ENCODE assay signal across 35 mouse cellular contexts in genomic region chr1:134522325-134522724, GRCm38 (mm10). TPM values are rescaled to one million over a fixed set of nuclear protein-coding genes. Genes with fewer than 3 reads are reported as not detected.
DNase-seq lines count a peak whose midpoint lies in the region; ATAC-seq and TF ChIP-seq lines count a peak whose summit lies in the region.
"Had no signal": no experiment of that assay in that cellular context is flagged by ENCODE, and none has a peak within 500 bp of the region (broad histone marks: within the 10 kb centered on the region; RNA-seq: fewer than 3 reads in every experiment).

No protein-coding gene starts in this region.

- no peak for ATAC-seq in liver, embryonic 13.5 days (ENCODE audit: low read depth)
- no peak for ATAC-seq in liver, embryonic 12.5 days
- ATAC-seq in liver, postnatal 0 days, result no peak
- no peak for ATAC-seq in stomach, postnatal 0 days (ENCODE audit: low FRiP score, low TSS enrichment)
- ATAC-seq: activated CD4-positive, CD25-positive, alpha-beta regulatory T cell, adult 4 months; forebrain, embryonic 15.5 days had no signal

- H3K79me2 ChIP-seq in MEL (ENCODE audit: control insufficient read depth, insufficient read depth, low read length, poor library complexity), result no peaks in the 10 kb centered on the region

- no peak for TF ChIP-seq RAD21 in MEL (IDR thresholded peaks at IDR 0.05; ENCODE audit: low read depth, low read length)

- H3K36me3 ChIP-seq in liver, embryonic 13.5 days, result no peaks in the 10 kb centered on the region
- no peaks in the 10 kb centered on the region for H3K36me3 ChIP-seq in liver, embryonic 12.5 days
- peaks cover 0 to 27% of the 10 kb centered on the region in 2 experiments; a peak in 2 of 4 replicates for H3K36me3 ChIP-seq in MEL (ENCODE audit: control insufficient read depth in 1 of 2, insufficient read depth in 2 of 2, low read length in 2 of 2)
- H3K36me3 ChIP-seq in liver, postnatal 0 days (replicated peaks; ENCODE audit: insufficient read depth, low read length), result no peaks in the 10 kb centered on the region
- H3K36me3 ChIP-seq in stomach, postnatal 0 days (ENCODE audit: control insufficient read depth, insufficient read depth, low read length), result no peaks in the 10 kb centered on the region
- H3K36me3 ChIP-seq: forebrain, embryonic 15.5 days; G1E; heart, embryonic 13.5 days; hindbrain, embryonic 12.5 days had no signal

- TF ChIP-seq CTCF in MEL (IDR thresholded peaks at IDR 0.05 in 2 of 3, conservative IDR thresholded peaks at IDR 0.05 in 1 of 3; ENCODE audit: control insufficient read depth in 1 of 3, insufficient read depth in 1 of 3, low read depth in 2 of 3, low read length in 3 of 3, poor library complexity in 1 of 3, severe bottlenecking in 1 of 3), result no peak
- no peak for TF ChIP-seq CTCF in liver, postnatal 0 days (IDR thresholded peaks at IDR 0.05; ENCODE audit: low read depth)
- TF ChIP-seq CTCF in stomach, postnatal 0 days (IDR thresholded peaks at IDR 0.05; ENCODE audit: low read depth), result no peak

- DNase-seq in liver, embryonic 13.5 days, result no peak
- peak; percentile 33 for DNase-seq in MEL (ENCODE audit: low read depth, low spot score)
- DNase-seq in liver, postnatal 0 days, result peak; percentile 41
- peak; percentile 32 for DNase-seq in stomach, postnatal 0 days (ENCODE audit: low spot score)
- no peak for DNase-seq in layer of hippocampus, adult 18-20 months (ENCODE audit: low spot score in 2 of 2)
- no peak for DNase-seq in heart, adult 11 months
- DNase-seq: adrenal gland, adult 8-10 months; B cell, adult 2 months; cerebellum, adult 2 months; gastrocnemius, postnatal 14 days; heart, adult 2 months; heart, postnatal 14 days; kidney, adult 18-20 months; lung, postnatal 14 days; midbrain, embryonic 14.5 days; right cerebral cortex, postnatal 14 days; spleen, adult 18-20 months; thymus, adult 18-20 months; thymus, postnatal 36 days had no signal

- TF ChIP-seq EP300 in MEL (IDR thresholded peaks at IDR 0.05; ENCODE audit: low read depth in 1 of 2, low read length in 2 of 2), result no peak
- TF ChIP-seq EP300 in liver, postnatal 0 days (IDR thresholded peaks at IDR 0.05; ENCODE audit: low read depth), result no peak
- no peak for TF ChIP-seq EP300 in stomach, postnatal 0 days (optimal IDR thresholded peaks at IDR 0.05)

- no peak overlapping the region for H3K4me2 ChIP-seq in liver, embryonic 13.5 days
- no peak overlapping the region for H3K4me2 ChIP-seq in liver, embryonic 12.5 days
- no peak overlapping the region for H3K4me2 ChIP-seq in liver, postnatal 0 days (ENCODE audit: low read depth, low read length)
- no peak overlapping the region for H3K4me2 ChIP-seq in stomach, postnatal 0 days (replicated peaks; ENCODE audit: low read depth)
- H3K4me2 ChIP-seq: forebrain, embryonic 15.5 days; heart, embryonic 13.5 days; hindbrain, embryonic 12.5 days had no signal

- 0 out of 2 replicates have a peak overlapping the region, but pooled peaks have one; percentile 11 for H3K9ac ChIP-seq in liver, embryonic 13.5 days
- H3K9ac ChIP-seq in liver, embryonic 12.5 days, result no peak overlapping the region
- H3K9ac ChIP-seq in MEL (ENCODE audit: control insufficient read depth, low read depth, low read length, poor library complexity, severe bottlenecking), result no peak overlapping the region
- H3K9ac ChIP-seq in liver, postnatal 0 days (replicated peaks), result no peak overlapping the region
- H3K9ac ChIP-seq in stomach, postnatal 0 days (ENCODE audit: low read length), result no peak overlapping the region
- H3K9ac ChIP-seq: forebrain, embryonic 15.5 days; heart, embryonic 13.5 days; hindbrain, embryonic 12.5 days; liver, embryonic 14.5 days had no signal

- no peak for TF ChIP-seq POLR2A in MEL (IDR thresholded peaks at IDR 0.05; ENCODE audit: control insufficient read depth in 1 of 2, insufficient read depth in 1 of 2, low read depth in 1 of 2, low read length in 2 of 2, poor library complexity in 1 of 2)

- H3K27me3 ChIP-seq in liver, embryonic 13.5 days, result no peaks in the 10 kb centered on the region
- no peaks in the 10 kb centered on the region for H3K27me3 ChIP-seq in liver, embryonic 12.5 days (replicated peaks)
- no peaks in the 10 kb centered on the region for H3K27me3 ChIP-seq in MEL (ENCODE audit: control insufficient read depth in 1 of 2, insufficient read depth in 2 of 2, low read length in 2 of 2)
- H3K27me3 ChIP-seq in liver, postnatal 0 days (ENCODE audit: insufficient read depth, low read length), result no peaks in the 10 kb centered on the region
- no peaks in the 10 kb centered on the region for H3K27me3 ChIP-seq in stomach, postnatal 0 days (ENCODE audit: control insufficient read depth, insufficient read depth, low read length)
- H3K27me3 ChIP-seq: CH12.LX; forebrain, embryonic 15.5 days; heart, embryonic 13.5 days; hindbrain, embryonic 12.5 days had no signal

- peaks cover 59% of the 10 kb centered on the region for H3K4me1 ChIP-seq in liver, embryonic 13.5 days (replicated peaks)
- peaks cover 64% of the 10 kb centered on the region for H3K4me1 ChIP-seq in liver, embryonic 12.5 days
- peaks cover 29 to 36% of the 10 kb centered on the region in 2 experiments for H3K4me1 ChIP-seq in MEL (ENCODE audit: control insufficient read depth in 1 of 2, insufficient read depth in 2 of 2, low read length in 2 of 2)
- peaks cover 15% of the 10 kb centered on the region for H3K4me1 ChIP-seq in liver, postnatal 0 days (ENCODE audit: insufficient read depth)
- no peaks in the 10 kb centered on the region for H3K4me1 ChIP-seq in stomach, postnatal 0 days (replicated peaks; ENCODE audit: control insufficient read depth, insufficient read depth)
- H3K4me1 ChIP-seq: forebrain, embryonic 15.5 days; hindbrain, embryonic 12.5 days had no signal

- peak overlapping the region; percentile 24; the same call in 1 of the 2 replicates for H3K27ac ChIP-seq in liver, embryonic 13.5 days
- no peak overlapping the region for H3K27ac ChIP-seq in liver, embryonic 12.5 days
- no peak overlapping the region for H3K27ac ChIP-seq in MEL (ENCODE audit: control insufficient read depth, low read depth, low read length)
- no peak overlapping the region; the same call in 1 of the 2 replicates for H3K27ac ChIP-seq in liver, postnatal 0 days (ENCODE audit: low read depth)
- 0 out of 2 replicates have a peak overlapping the region, but pooled peaks have one; percentile 41 for H3K27ac ChIP-seq in stomach, postnatal 0 days (replicated peaks)
- H3K27ac ChIP-seq: forebrain, embryonic 15.5 days; heart, adult 2 months; heart, embryonic 13.5 days; hindbrain, embryonic 12.5 days; kidney, postnatal 0 days; left cerebral cortex, adult 2 months; liver, embryonic 14.5 days had no signal

- H3K9me3 ChIP-seq in liver, embryonic 13.5 days (replicated peaks), result no peaks in the 10 kb centered on the region
- no peaks in the 10 kb centered on the region for H3K9me3 ChIP-seq in liver, embryonic 12.5 days (replicated peaks)
- no peaks in the 10 kb centered on the region for H3K9me3 ChIP-seq in MEL (replicated peaks; ENCODE audit: insufficient read depth, low read length)
- H3K9me3 ChIP-seq in liver, postnatal 0 days (ENCODE audit: low read length), result no peaks in the 10 kb centered on the region
- no peaks in the 10 kb centered on the region for H3K9me3 ChIP-seq in stomach, postnatal 0 days (ENCODE audit: control insufficient read depth, low read length)
- H3K9me3 ChIP-seq: forebrain, embryonic 15.5 days; G1E; heart, embryonic 13.5 days; hindbrain, embryonic 12.5 days had no signal

- no peak overlapping the region for H3K4me3 ChIP-seq in liver, embryonic 13.5 days (replicated peaks)
- H3K4me3 ChIP-seq in liver, embryonic 12.5 days, result no peak overlapping the region
- H3K4me3 ChIP-seq in MEL (ENCODE audit: control insufficient read depth in 1 of 2, insufficient read depth in 1 of 2, low read depth in 2 of 2, low read length in 2 of 2), result no peak overlapping the region
- no peak overlapping the region for H3K4me3 ChIP-seq in liver, postnatal 0 days (ENCODE audit: low read depth, low read length)
- no peak overlapping the region for H3K4me3 ChIP-seq in stomach, postnatal 0 days (ENCODE audit: low read depth, low read length)
- H3K4me3 ChIP-seq: forebrain, embryonic 15.5 days; heart, adult 2 months; heart, embryonic 13.5 days; hindbrain, embryonic 12.5 days; left cerebral cortex, adult 2 months had no signal

- WGBS in liver, embryonic 13.5 days (ENCODE audit: insufficient replicate concordance), result 29% methylated on average over 2 of the region's 2 CpGs
- WGBS in liver, embryonic 12.5 days (ENCODE audit: insufficient replicate concordance), result 18% methylated on average over 2 of the region's 2 CpGs
- 30% methylated on average over 2 of the region's 2 CpGs for WGBS in liver, postnatal 0 days (ENCODE audit: insufficient replicate concordance)
- 25% methylated on average over 2 of the region's 2 CpGs for WGBS in stomach, postnatal 0 days

RNA-seq across cellular contexts. Expression of gene Mgat4e, which starts 27.2 kb away (rescaled TPM):
- not detected in 2 replicates for polyA plus RNA-seq in liver, embryonic 13.5 days (2015; fragmentation: Nextera tagmentation; extraction: Ambion mirVana)
- polyA plus RNA-seq in liver, embryonic 12.5 days (2016; fragmentation: Nextera tagmentation; extraction: Ambion mirVana), result not detected in 2 replicates
- 0.08 TPM in 1 of 2 replicates, not detected in the other for total RNA-seq in MEL (2012; rRNA removed)
- under 1 TPM in 1 of 2 experiments, not detected in 1; 0.17 TPM for polyA plus RNA-seq in MEL (2012; ENCODE audit: insufficient read depth in 1 of 2, insufficient read length in 2 of 2, low read depth in 1 of 2, low replicate concordance in 2 of 2, missing spikeins in 1 of 2)
- not detected in 2 replicates for polyA plus RNA-seq in liver, postnatal 0 days (2015; fragmentation: Nextera tagmentation; extraction: Ambion mirVana)
- polyA plus RNA-seq in stomach, postnatal 0 days (2015; fragmentation: Nextera tagmentation; extraction: Ambion mirVana), result not detected in 2 replicates
- total RNA-seq in layer of hippocampus, adult 18-20 months (2021), result under 1 TPM in 1 of 2 experiments, not detected in 1; 0.22 TPM
- total RNA-seq: adrenal gland, adult 8-10 months; gastrocnemius, postnatal 14 days; heart, adult 2 months; heart, postnatal 14 days; layer of hippocampus, postnatal 10 days; left cerebral cortex, adult 2 months; left cerebral cortex, postnatal 36 days; megakaryocyte-erythroid progenitor cell, adult 5-6 weeks had no signal
- polyA plus RNA-seq: activated CD4-positive, CD25-positive, alpha-beta regulatory T cell, adult 4 months; cerebellum, adult 2 months; embryonic facial prominence, embryonic 14.5 days; forebrain, embryonic 15.5 days; G1E; heart, adult 2 months; heart, embryonic 13.5 days; hindbrain, embryonic 12.5 days; kidney, postnatal 0 days; large intestine, adult 2 months; liver, embryonic 14.5 days; midbrain, embryonic 14.5 days; neural tube, embryonic 11.5 days had no signal

RNA-seq across cellular contexts. Expression of gene Rabif, which starts 27.9 kb away (rescaled TPM):
- polyA plus RNA-seq in liver, embryonic 13.5 days (2015; fragmentation: Nextera tagmentation; extraction: Ambion mirVana), result 19.8 and 23.9 TPM in 2 replicates
- polyA plus RNA-seq in liver, embryonic 12.5 days (2016; fragmentation: Nextera tagmentation; extraction: Ambion mirVana), result 23.5 and 24.2 TPM in 2 replicates
- 18.5 and 21.5 TPM in 2 replicates for total RNA-seq in MEL (2012; rRNA removed)
- polyA plus RNA-seq in MEL (2012; ENCODE audit: insufficient read depth in 1 of 2, insufficient read length in 2 of 2, low read depth in 1 of 2, low replicate concordance in 2 of 2, missing spikeins in 1 of 2), result 10 to 100 TPM in 1 of 2 experiments, not detected in 1; 21.8 TPM
- polyA plus RNA-seq in liver, postnatal 0 days (2015; fragmentation: Nextera tagmentation; extraction: Ambion mirVana), result 12.4 and 13.2 TPM in 2 replicates
- polyA plus RNA-seq in stomach, postnatal 0 days (2015; fragmentation: Nextera tagmentation; extraction: Ambion mirVana), result 31.4 and 32.2 TPM in 2 replicates
- total RNA-seq in layer of hippocampus, adult 18-20 months (2021), result 10 to 100 TPM; 22.3 to 25.3 TPM

RNA-seq across cellular contexts. Expression of gene Kdm5b, which starts 37.6 kb away (rescaled TPM):
- polyA plus RNA-seq in liver, embryonic 13.5 days (2015; fragmentation: Nextera tagmentation; extraction: Ambion mirVana), result 7.6 and 7.7 TPM in 2 replicates
- polyA plus RNA-seq in liver, embryonic 12.5 days (2016; fragmentation: Nextera tagmentation; extraction: Ambion mirVana), result 16.1 and 16.5 TPM in 2 replicates
- 25.5 and 37.7 TPM in 2 replicates for total RNA-seq in MEL (2012; rRNA removed)
- 10 to 100 TPM; 31.8 to 48.6 TPM for polyA plus RNA-seq in MEL (2012; ENCODE audit: insufficient read depth in 1 of 2, insufficient read length in 2 of 2, low read depth in 1 of 2, low replicate concordance in 2 of 2, missing spikeins in 1 of 2)
- polyA plus RNA-seq in liver, postnatal 0 days (2015; fragmentation: Nextera tagmentation; extraction: Ambion mirVana), result 5.8 and 6.4 TPM in 2 replicates
- polyA plus RNA-seq in stomach, postnatal 0 days (2015; fragmentation: Nextera tagmentation; extraction: Ambion mirVana), result 28.5 and 29.5 TPM in 2 replicates
- total RNA-seq in layer of hippocampus, adult 18-20 months (2021), result 10 to 100 TPM; 67.4 to 70.5 TPM

Comparison
In these comparisons a context has a peak if more than half of its experiments do, and no peak if none do; other contexts are left out.
1. DNase-seq: peak in MEL (single experiment), liver, postnatal 0 days (single experiment) and stomach, postnatal 0 days (single experiment); none in liver, embryonic 13.5 days (single experiment), layer of hippocampus, adult 18-20 months (0 of 2) and heart, adult 11 months (single experiment).
2. H3K27ac ChIP-seq: peak in liver, embryonic 13.5 days (single experiment) and stomach, postnatal 0 days (single experiment); none in liver, embryonic 12.5 days (single experiment), MEL (single experiment) and liver, postnatal 0 days (single experiment).